ENCODE assay signal across 8 mouse cellular contexts in the genomic region with DNA sequence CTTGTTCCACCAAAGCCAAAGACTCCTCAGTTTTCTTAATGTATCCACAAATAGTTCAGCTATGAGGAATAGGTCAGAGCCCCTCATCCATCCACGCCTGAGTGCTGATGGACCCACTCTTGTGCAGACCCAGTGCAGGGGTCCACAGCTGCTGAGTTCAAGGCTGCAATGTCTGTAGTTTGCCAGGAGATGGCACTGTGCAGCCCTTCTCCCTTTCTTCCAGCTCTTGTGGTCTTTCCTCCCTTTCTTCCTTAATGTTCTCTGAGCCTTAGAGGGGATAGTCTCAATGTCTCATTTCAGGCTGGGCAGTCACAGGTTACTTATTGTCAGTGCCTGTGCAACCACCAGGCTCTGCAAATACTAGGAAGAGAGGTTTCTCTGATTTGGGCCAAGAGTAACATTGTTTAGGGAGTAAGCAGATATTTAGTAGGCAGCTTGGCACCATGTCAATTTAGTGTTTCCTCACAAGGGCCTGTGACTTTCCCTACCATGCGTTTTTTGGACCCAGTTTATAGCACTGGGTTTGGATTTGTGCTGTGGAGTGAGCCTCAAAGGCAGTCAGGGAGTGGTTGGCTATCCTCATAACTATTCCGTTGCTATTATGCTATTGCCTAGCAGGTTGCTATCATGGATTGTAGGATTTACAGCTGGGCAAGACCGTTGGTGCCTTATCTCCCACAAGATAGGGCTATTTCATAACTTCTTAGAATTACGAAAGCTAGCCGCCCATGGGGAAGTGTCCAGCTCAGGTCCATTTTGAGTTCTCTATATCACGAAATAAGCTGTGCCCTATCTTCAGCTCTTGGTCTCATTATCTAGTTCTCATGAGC. TPM values are rescaled to one million over a fixed set of nuclear protein-coding genes. Genes with fewer than 3 reads are reported as not detected.
DNase-seq lines count a peak whose midpoint lies in the region.

No protein-coding gene starts in this region.

- no peaks in the 10 kb centered on the region for H3K27me3 ChIP-seq in limb, embryonic 10.5 days (ENCODE audit: low read depth, poor library complexity, severe bottlenecking)

- no peak overlapping the region for H3K27ac ChIP-seq in limb, embryonic 10.5 days

- no peaks in the 10 kb centered on the region for H3K36me3 ChIP-seq in limb, embryonic 10.5 days

- no peaks in the 10 kb centered on the region for H3K9me3 ChIP-seq in limb, embryonic 10.5 days (replicated peaks)

- peak; percentile 38 for DNase-seq in adrenal gland, postnatal 10 days
- no peak for DNase-seq in adrenal gland, postnatal 25 days
- peak; percentile 22 to 23 for DNase-seq in lung, adult 18-20 months
- DNase-seq in lung, postnatal 14 days = no peak
- peak; percentile 51 for DNase-seq in embryo, embryonic 11 days
- DNase-seq in limb, embryonic 10.5 days (ENCODE audit: low spot score) = peak; percentile 56
- no peak for DNase-seq in urinary bladder, postnatal 25 days (ENCODE audit: low spot score)
- no peak for DNase-seq in left cerebral cortex, adult 9 months (ENCODE audit: low spot score in 2 of 2)

- H3K4me3 ChIP-seq in limb, embryonic 10.5 days = no peak overlapping the region

- peaks cover 9% of the 10 kb centered on the region for H3K4me1 ChIP-seq in limb, embryonic 10.5 days

- 74% methylated on average over 7 of the region's 7 CpGs for whole genome bisulfite sequencing in limb, embryonic 10.5 days

RNA-seq across cellular contexts. Expression of gene Shank2, which starts 54.2 kb away (rescaled TPM):
- total RNA-seq in adrenal gland, postnatal 10 days (2021) = 1 to 10 TPM; 3.6 to 6.5 TPM
- 4.9 and 11.8 TPM in 2 replicates for total RNA-seq in adrenal gland, postnatal 25 days (2021)
- polyA plus RNA-seq in limb, embryonic 10.5 days (2016; fragmentation: Nextera tagmentation; extraction: Ambion mirVana) = 0.39 and 0.44 TPM in 2 replicates

Comparison
In these comparisons a context has a peak if more than half of its experiments do, and no peak if none do; other contexts are left out.
1. DNase-seq: peak in adrenal gland, postnatal 10 days (single experiment), lung, adult 18-20 months (2 of 2), embryo, embryonic 11 days (single experiment) and limb, embryonic 10.5 days (single experiment); none in adrenal gland, postnatal 25 days (single experiment), lung, postnatal 14 days (single experiment), urinary bladder, postnatal 25 days (single experiment) and left cerebral cortex, adult 9 months (0 of 2).